Mouse (Mus musculus): ENCODE measurements around the gene Gm7694.

Gm7694 gene

DNA sequence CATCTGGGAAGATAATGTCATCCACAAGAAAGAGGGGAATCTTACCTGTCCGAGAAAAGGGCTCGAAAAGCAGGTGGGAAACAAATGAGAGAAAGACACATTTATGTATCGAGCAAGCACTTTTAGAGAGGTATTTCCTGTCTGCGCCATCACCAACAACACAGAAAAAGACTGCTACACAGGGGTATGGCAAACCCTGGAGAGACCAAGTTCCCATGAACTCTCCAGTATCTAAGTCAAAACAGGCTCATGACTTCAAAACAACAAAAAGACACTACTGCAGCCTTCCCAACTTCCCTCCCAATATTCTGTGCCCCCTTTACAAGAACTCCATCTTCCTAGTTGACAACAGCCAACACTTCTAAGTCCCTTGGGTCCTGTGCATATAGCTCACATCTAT, at the start of gene Gm7694:
TSS of gene Gm7694 (minus strand) at position 101 of the 400 bp plus-strand sequence.
- in situ Hi-C loops (cut with MboI; ENCODE audit: low pct_unique_long_range_greater_than_20kb in 1 of 2, low sequenced_read_pairs in 2 of 2, unreplicated experiment in 1 of 2): no loop called here

DNA sequence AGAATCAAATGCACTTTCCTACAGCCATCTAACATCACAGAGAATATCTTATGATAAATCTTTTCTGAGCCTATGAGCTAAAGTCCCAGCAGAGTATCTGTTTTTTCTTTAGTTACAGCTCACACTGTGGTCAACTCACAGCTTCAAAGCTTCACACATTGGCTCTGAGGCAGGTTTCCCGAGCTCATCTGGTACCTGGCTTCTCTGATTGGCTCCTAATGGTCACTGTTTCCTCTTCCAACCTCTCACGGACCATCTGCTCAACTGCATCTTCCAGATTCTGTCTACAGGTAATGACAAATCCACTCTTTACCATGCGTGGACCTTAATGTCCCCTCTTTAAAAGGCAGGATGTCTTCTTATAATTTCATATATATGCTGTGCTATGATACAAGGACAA, 47.2 kb upstream of the Gm7694 start:
- in situ Hi-C loops (cut with MboI; ENCODE audit: low pct_unique_long_range_greater_than_20kb in 1 of 2, low sequenced_read_pairs in 2 of 2, unreplicated experiment in 1 of 2): no loop called here

DNA sequence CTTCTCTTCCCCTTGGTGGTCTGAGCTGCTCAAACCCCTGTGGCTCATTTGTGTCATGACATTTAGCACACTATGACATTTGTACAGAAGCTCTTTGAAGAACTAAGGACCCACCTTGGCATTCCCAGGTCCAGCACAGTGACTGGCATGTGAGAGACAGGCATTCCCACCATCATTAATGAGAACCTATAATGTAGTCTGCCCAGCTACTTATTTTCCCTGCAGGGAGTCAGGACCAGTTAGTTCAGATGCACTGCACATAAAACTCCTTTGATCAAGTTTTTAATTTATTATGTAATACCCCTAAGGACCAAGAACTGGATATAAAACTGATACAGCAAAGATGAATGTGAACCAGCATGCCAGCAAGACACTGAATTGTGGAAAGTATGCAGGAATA, 44.9 kb upstream of the Gm7694 start:
- in situ Hi-C loops (cut with MboI; ENCODE audit: low pct_unique_long_range_greater_than_20kb in 1 of 2, low sequenced_read_pairs in 2 of 2, unreplicated experiment in 1 of 2): no loop called here

DNA sequence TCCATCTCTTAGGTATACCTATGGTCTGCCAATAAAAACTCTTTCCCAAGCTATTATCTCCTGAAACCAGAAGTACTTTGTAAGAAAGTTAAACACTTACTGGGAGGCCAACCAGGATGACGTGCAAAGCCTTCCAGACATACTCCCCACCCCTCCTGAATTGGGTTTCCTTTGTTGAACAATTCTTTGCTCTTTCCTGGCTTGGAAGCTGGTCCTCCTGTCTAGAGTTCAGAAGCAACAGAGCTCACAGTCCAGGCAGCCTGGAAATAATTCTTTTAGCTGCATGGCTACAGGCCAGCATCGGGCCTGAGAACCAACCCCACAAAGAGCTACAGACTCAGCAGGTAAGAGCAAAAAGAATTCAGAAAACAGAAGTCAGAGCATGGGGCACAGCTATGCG, 40.1 kb upstream of the Gm7694 start:
- in situ Hi-C loops (cut with MboI; ENCODE audit: low pct_unique_long_range_greater_than_20kb in 1 of 2, low sequenced_read_pairs in 2 of 2, unreplicated experiment in 1 of 2): no loop called here

DNA sequence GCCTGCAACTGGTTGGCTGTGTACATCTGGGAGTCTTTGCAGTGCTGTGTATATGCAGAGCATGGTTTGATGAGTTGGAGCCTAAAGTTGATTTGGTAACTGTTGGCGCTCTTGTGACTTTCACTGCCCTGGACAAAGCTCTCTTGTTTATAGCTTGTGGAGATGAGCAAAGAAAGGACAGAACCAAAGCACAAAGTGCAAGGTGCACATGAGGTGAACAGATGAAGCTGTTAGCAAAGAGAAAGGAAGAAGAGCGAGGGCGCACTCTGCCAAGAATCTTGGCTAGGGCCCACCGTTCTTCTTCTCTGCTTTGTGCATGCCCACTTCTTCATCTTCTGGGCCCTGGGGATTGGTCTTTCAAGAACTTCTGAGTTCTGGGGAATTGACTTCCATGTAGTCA, 37.8 kb upstream of the Gm7694 start:
- in situ Hi-C loops (cut with MboI; ENCODE audit: low pct_unique_long_range_greater_than_20kb in 1 of 2, low sequenced_read_pairs in 2 of 2, unreplicated experiment in 1 of 2): no loop called here

DNA sequence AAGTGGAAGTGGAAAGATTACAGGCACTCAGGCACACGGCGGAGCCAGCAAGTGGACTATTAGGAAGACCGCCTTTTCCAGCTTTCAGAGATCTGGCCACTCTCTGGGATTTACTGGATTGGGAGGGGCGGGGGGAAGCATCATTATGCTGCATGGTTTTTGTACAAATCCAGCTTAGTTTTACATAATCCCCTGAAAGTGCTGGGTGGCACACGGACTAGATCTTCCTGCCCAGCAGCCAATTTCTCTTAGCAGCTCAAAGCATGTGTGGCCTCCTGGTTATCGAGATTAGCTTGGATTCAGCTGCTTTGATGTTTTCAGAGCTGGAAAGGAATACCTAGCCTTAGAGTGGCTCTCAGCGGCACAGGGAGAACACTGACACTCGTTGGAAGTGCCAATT, 36.9 kb upstream of the Gm7694 start:
- in situ Hi-C loops (cut with MboI; ENCODE audit: low pct_unique_long_range_greater_than_20kb in 1 of 2, low sequenced_read_pairs in 2 of 2, unreplicated experiment in 1 of 2): no loop called here

DNA sequence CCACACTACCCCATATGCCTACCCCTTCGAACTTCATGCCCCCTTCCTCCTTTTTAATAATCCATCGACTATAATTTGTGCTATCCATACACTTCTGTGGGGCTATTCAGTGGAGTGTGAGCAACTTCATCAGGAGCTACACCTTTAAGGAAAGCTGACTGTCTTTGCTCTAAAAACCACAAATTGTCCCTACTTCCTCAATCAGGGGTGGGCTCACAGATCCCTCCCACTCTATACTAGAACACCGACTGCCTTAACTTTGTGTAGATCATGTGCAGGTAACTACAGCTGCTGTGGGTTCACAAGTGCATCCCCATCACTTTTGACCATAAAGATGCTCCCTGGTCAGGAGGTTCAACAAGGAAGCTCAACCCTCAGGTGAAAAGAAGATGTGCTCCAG, 33.8 kb upstream of the Gm7694 start:
- in situ Hi-C loops (cut with MboI; ENCODE audit: low pct_unique_long_range_greater_than_20kb in 1 of 2, low sequenced_read_pairs in 2 of 2, unreplicated experiment in 1 of 2): no loop called here

DNA sequence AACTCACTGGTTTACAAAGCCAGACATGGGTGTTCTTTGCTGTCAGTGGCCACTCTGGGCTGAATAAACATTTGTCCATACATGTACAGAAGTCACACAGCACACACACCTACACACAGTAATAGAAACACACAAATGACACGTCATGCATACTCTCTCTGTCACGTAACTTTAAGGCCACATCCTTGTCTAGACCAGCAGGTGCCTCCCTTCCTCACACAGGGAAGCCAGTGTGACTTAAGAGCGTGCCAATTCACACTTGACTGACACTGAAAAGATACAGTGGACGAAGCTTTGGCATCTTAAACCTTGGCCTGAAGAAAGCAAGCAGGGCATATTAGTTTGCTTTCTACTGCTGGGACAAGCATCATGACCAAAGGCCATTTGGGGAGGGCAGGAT, 26.6 kb upstream of the Gm7694 start:
- in situ Hi-C loops (cut with MboI; ENCODE audit: low pct_unique_long_range_greater_than_20kb in 1 of 2, low sequenced_read_pairs in 2 of 2, unreplicated experiment in 1 of 2): no loop called here

DNA sequence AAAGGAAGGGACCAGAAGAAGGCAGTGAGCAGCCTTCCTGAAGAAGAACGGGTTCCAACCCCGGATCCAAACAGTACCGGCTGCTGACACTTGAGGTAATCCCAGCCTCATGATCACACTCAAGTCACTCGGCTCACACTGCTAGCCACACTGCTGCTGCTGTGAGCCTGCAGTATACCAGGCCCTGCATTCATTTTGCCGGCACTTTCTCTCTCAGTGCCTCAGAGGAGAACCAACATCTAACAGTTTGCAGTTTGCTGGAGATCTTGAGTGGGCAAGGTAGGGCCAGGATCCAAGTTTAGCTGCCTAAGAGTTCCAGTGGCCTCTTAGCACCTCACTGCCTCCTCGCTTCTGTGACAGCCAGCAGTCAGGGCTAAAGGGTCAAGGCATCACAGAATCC, 25.8 kb upstream of the Gm7694 start:
- in situ Hi-C loops (cut with MboI; ENCODE audit: low pct_unique_long_range_greater_than_20kb in 1 of 2, low sequenced_read_pairs in 2 of 2, unreplicated experiment in 1 of 2): no loop called here

DNA sequence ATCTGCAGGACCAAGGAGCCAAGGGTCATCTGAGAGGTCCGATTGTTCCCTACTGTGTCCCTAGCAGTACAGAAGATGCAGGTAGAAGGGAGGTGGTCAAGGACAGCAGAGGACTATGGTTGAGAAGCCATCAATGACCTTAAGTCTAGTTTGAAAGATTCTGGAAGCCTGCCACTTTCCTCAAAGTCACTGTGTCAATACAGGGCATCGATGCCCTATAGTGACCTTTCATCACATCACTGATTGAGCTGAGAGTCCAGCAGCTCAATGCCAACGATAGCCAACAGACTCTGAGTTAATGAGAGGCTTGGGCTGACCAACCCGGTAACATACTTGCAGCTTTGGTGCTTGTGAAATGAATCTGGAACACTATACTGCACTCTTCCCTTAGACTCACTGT, 19.1 kb upstream of the Gm7694 start:
- in situ Hi-C loops (cut with MboI; ENCODE audit: low pct_unique_long_range_greater_than_20kb in 1 of 2, low sequenced_read_pairs in 2 of 2, unreplicated experiment in 1 of 2): no loop called here

DNA sequence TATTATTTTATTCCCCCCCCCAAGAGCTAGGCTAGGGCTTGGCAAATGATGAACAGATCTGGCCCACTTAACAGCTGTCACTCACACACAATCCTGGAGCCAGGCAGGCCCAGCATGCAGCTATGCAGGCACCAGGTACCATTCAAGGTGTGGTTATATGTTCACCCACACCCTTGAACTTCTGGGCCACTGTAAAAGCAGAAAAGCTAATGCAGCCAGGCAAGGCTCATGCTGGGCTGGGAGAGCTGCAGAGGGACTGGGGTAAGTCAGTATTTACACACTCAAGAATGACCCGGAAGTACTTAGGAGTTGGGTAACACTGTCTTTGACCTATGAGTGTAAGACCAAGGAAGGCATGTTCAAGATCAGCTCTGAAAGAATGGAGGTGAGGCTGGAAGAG, 18.2 kb upstream of the Gm7694 start:
- in situ Hi-C loops (cut with MboI; ENCODE audit: low pct_unique_long_range_greater_than_20kb in 1 of 2, low sequenced_read_pairs in 2 of 2, unreplicated experiment in 1 of 2): no loop called here

DNA sequence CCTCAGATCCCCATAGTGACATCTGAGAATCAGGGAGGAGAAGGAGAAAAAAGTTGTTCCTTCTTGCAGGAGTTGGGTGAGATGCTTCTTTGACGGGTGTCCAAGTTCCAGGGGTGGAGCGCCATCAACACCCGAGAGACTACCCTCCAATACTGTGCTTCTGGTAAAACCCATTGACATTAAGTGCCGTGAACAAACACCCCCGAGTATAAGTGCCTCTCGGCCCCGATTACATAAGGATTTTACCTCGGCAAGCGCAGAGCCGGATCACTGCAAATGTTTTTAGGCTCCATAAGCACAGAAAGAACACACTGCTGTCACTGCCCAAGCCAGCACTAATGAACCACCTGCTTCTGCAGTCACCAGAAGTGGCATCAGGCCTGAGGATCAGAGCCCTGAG, 16.9 kb upstream of the Gm7694 start:
- in situ Hi-C loops (cut with MboI; ENCODE audit: low pct_unique_long_range_greater_than_20kb in 1 of 2, low sequenced_read_pairs in 2 of 2, unreplicated experiment in 1 of 2): no loop called here

DNA sequence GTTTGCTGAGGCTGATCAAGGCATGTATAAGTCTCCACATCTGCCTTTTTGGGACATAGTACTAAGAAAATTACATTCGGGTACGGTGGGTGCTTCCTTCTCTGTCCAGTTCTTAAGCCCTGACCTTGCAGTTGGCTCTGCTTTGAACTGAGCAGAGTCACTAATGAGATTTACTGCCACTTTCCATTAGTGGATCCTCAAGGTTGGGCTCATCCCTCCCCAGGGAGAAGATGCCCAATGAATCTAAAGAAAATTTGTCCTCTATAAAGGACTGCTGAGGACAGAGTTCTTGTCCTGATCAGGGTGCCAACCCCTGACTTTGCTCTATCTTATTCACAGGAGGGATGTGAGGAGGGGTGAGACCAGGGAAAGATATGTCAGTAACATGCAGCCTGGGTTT, 15.9 kb upstream of the Gm7694 start:
- in situ Hi-C loops (cut with MboI; ENCODE audit: low pct_unique_long_range_greater_than_20kb in 1 of 2, low sequenced_read_pairs in 2 of 2, unreplicated experiment in 1 of 2): no loop called here

DNA sequence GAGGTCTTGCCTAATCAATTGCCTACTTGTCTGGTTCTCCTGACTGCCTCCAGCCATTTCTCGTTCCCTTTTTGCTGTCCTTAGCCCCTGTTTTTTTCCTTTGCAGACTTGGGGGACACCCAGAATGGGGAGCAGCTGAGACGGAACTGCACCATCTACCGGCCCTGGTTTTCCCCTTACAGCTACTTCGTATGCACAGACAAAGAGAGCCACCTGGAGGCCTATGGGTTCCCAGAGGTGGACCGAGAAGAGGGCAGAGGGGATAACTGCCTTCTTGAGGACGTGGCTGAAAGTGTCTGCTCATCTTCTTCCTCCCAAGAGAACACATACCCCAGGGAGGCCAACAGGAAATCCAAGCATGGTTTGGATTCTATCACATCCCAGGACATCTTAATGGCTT, 5.3 kb upstream of the Gm7694 start:
- in situ Hi-C loops (cut with MboI; ENCODE audit: low pct_unique_long_range_greater_than_20kb in 1 of 2, low sequenced_read_pairs in 2 of 2, unreplicated experiment in 1 of 2): no loop called here

DNA sequence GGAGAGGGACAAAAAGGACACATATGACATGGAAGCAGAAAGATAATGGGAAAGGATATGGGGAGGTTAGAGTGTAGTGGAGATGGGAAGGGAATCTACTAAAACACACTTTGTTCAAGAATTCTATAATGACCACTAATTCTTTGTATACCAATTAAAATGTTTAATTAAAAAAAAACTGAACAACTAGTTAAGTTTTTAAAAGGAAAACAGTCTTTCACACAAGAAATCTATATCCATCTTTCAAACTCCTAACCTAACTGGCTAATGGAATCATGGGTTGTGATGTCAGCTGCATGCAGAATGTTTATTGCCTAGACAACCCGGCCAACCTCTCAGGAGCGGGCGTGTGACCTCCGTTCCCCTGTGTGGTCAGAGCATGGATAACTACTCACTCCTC, 2.4 kb upstream of the Gm7694 start, which contains the start of gene Spata46:
TSS of gene Spata46 (plus strand) at position 301 of the 400 bp plus-strand sequence.
- in situ Hi-C loops (cut with MboI; ENCODE audit: low pct_unique_long_range_greater_than_20kb in 1 of 2, low sequenced_read_pairs in 2 of 2, unreplicated experiment in 1 of 2): no loop called here

DNA sequence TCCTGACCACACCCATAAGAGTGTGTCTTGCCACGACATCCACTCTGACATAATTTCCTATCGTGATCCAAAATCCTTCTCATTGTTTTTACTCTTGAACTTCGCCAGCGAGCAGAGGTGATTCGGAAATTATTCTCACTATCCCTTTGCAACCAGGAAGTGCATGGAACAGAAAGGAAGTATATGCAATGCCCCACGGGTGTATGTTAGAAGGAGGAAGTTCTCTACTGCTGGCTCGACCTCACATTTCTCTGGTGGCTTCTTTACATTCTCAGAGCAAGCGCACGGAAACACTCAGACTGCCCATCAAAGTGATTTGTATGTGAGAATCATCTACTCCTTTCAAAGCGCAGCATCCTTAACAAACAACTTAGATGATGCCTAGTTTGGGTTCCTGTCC, 1.1 kb downstream of the Gm7694 start:
- in situ Hi-C loops (cut with MboI; ENCODE audit: low pct_unique_long_range_greater_than_20kb in 1 of 2, low sequenced_read_pairs in 2 of 2, unreplicated experiment in 1 of 2): no loop called here

DNA sequence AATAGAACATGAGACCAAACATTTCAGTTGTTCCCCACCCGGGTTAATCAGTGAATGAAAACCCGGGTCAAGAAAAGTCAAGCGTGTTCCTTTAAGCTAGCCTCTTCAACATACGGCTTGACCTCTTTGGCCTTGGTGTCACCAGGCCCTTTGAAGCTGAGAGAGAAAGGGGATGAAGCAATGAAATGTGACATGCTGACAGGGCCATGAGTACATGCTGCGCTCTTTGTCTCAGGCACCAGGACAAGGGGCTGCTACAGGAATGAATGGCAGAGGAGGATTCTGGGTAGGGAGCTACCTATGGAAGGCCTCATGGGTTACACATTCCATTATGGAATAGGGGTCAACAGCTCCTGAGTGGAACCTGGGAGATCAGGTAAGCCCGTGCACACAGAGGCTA, 3.0 kb downstream of the Gm7694 start:
- in situ Hi-C loops (cut with MboI; ENCODE audit: low pct_unique_long_range_greater_than_20kb in 1 of 2, low sequenced_read_pairs in 2 of 2, unreplicated experiment in 1 of 2): no loop called here

DNA sequence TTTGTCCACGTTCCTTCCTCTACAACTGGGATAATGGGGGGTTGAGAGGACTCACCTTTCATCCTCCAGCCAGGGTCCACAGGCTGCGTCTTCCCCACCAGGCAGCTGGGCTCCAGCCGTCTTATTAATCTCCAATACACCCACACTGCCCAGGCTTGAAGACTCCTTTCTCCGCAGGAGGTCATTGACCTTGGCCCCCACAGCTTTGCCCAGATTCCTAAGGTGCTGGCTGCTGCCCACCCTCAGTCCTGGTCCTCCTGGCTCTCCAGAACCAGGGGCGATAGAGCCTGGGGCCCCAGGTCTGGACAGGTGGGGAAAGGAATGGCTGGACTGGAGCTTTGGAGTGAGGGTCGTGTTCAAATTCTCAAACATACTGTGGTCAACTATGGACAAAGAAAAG, 3.7 kb downstream of the Gm7694 start:
- in situ Hi-C loops (cut with MboI; ENCODE audit: low pct_unique_long_range_greater_than_20kb in 1 of 2, low sequenced_read_pairs in 2 of 2, unreplicated experiment in 1 of 2): no loop called here

DNA sequence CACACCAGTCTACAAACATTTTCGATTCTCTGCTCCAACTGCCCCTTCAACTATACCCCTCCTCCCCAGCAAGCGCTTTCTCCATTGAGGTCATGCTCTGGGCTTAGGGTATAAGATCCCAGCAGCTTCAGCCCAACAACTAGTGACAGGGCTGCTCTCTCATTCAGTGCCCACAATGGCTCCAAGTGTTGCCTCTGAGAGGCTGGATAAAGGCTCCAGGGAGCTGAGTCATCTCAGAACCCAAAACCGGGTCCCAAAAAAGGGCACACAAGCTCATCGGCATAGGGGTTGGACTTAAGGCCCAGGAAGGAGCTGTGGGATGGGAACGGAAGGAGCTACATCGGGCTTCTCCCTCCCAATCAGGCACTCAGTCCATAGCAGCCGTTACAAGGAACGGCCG, 4.4 kb downstream of the Gm7694 start:
- in situ Hi-C loops (cut with MboI; ENCODE audit: low pct_unique_long_range_greater_than_20kb in 1 of 2, low sequenced_read_pairs in 2 of 2, unreplicated experiment in 1 of 2): no loop called here

DNA sequence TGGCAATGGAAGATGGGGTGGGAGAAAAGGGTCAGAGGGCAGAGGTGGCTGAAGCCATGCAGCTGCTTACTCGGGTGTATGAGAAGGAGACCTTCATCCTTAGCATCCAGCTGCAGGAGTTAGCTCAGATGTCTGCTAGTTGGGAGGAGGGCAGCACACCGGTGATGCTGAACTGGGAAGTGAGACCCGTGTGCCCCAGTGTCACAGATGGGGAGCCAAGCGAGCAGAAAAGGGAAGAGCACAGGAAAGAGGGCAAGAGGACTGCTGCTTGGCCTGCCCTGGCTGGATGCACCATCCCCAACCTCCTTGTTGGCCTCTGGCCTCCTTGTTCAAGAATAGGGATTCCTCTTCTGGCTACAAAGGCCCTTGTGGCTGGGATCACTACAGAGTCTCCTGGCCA, 6.6 kb downstream of the Gm7694 start:
- in situ Hi-C loops (cut with MboI; ENCODE audit: low pct_unique_long_range_greater_than_20kb in 1 of 2, low sequenced_read_pairs in 2 of 2, unreplicated experiment in 1 of 2): no loop called here

DNA sequence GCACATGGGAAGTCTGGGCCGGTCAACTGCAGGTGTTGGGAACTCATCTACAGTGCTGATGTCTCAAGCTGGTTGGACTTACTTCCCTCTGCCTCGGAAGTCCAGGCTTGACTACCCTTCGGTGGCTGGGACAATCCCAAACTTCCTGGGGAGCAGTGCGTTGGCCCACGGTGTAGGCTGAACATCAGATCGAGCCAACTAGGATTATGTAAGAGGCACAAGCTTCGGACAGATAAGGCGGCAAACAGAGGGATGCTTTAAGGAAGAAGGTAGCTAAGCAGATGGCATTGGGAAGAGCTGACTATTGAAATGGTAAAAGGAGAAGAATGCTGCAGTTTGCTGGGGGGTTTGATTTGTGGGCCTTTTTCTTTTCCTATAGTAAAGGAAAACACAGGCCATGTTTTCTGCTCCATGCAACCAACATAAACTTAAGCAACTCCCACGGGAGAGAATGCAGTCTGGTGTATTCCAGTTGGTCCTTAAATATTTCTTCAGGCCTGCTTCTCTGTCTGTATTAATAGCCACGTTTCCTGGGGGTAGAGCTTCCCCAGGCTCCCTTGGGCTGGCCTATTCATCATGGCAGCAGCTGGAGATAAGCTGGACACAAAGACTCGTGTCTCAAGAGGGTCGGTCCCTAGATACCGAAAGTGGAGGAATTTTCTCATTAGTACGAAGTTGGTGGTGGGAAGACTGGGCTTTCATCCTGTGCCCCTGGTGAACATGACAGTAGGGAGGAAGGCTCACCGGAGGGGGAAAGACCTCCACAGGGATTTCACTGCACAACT, 11.2 kb downstream of the Gm7694 start:
- in situ Hi-C loops (cut with MboI; ENCODE audit: low pct_unique_long_range_greater_than_20kb in 1 of 2, low sequenced_read_pairs in 2 of 2, unreplicated experiment in 1 of 2): no loop called here
